Mouse (Mus musculus) kidney, embryonic 16.5 days (tissue): ENCODE results near the gene Arhgef19. TPM values are rescaled to one million over a fixed set of nuclear protein-coding genes. Genes with fewer than 3 reads are reported as not detected.
A peak's percentile ranks its signal among the peaks of the same experiment; 100 is the strongest.

Source experiments
- ATAC-seq: fragments of 200-750 bp; cut with Nextera tagmentation; 2 replicates; pipeline ENCODE4 v1.8.0; 2017; ENCODE audit warnings: moderate TSS enrichment; ENCODE audit not compliant: low FRiP score, low TSS enrichment
- H3K27ac ChIP-seq: fragments of 300-500 bp; sonication (generic); 2 replicates; pipeline ENCODE4 v1.5.1; 2014; ENCODE audit warnings: low read length
- H3K27me3 ChIP-seq: fragments of 300-500 bp; sonication (generic); 2 replicates; pipeline ENCODE4 v1.6.1; 2014; ENCODE audit warnings: low read length, control low read depth, mixed read lengths; ENCODE audit not compliant: insufficient read depth
- H3K36me3 ChIP-seq: fragments of 300-500 bp; sonication (generic); 2 replicates; pipeline ENCODE4 v1.6.1; 2014; ENCODE audit warnings: low read length, control low read depth, mixed read lengths; ENCODE audit not compliant: insufficient read depth
- H3K4me1 ChIP-seq: fragments of 300-500 bp; sonication (generic); 2 replicates; pipeline ENCODE4 v1.6.1; 2014; ENCODE audit warnings: low read length, control low read depth, mixed read lengths; ENCODE audit not compliant: insufficient read depth
- H3K4me2 ChIP-seq: fragments of 300-500 bp; sonication (generic); replicated peaks from 2 replicates; pipeline ENCODE4 v1.6.1; 2014; ENCODE audit warnings: low read depth, low read length
- H3K4me3 ChIP-seq: fragments of 300-500 bp; sonication (generic); 2 replicates; pipeline ENCODE4 v1.5.1; 2014; ENCODE audit warnings: mild to moderate bottlenecking, low read length
- H3K9ac ChIP-seq: fragments of 300-500 bp; sonication (generic); replicated peaks from 2 replicates; pipeline ENCODE4 v1.6.1; 2014; ENCODE audit warnings: low read length
- H3K9me3 ChIP-seq: fragments of 300-500 bp; sonication (generic); 2 replicates; pipeline ENCODE4 v1.6.1; 2016; ENCODE audit warnings: low read length, control low read depth
- WGBS: fragments of 180-500 bp; shearing (Covaris S2); extraction: QIAGEN DNeasy Blood & Tissue Kit; methylation state at CpG from one replicate; pipeline ENCODE4 v1.1.7; 2014; 5-methylcytosine and 5-hydroxymethylcytosine counted together
- polyA plus RNA-seq: library from polyadenylated mRNA; unstranded; fragments of >200 nt; fragmentation: Nextera tagmentation; extraction: Ambion mirVana; gene quantifications from 2 replicates; pipeline ENCODE4 v1.2.1, GENCODE M21; 2015

The Arhgef19 gene
- polyA plus RNA-seq, 1 experiment from 2014 or later, result 9.6 TPM

- H3K9ac ChIP-seq, result peak overlapping the region; percentile 20; the same call in 1 of the 2 replicates
- WGBS, result 42% methylated on average over 15 of the region's 15 CpGs
- no peak overlapping the region for H3K4me3 ChIP-seq
- peak overlapping the region; percentile 17; the same call in 1 of the 2 replicates for H3K4me2 ChIP-seq
- H3K36me3 ChIP-seq, result no peaks in the 10 kb centered on the region
- H3K4me1 ChIP-seq, result peaks cover 70% of the 10 kb centered on the region
- H3K27ac ChIP-seq, result peak overlapping the region; percentile 93
- no peaks in the 10 kb centered on the region for H3K9me3 ChIP-seq
- peak; percentile 7; the same call in 1 of the 2 replicates for ATAC-seq
- no peaks in the 10 kb centered on the region for H3K27me3 ChIP-seq
Observed at GRCm38 (mm10) chr4:141279327-141279726, 40.0 kb downstream of the Arhgef19 start.

DNA sequence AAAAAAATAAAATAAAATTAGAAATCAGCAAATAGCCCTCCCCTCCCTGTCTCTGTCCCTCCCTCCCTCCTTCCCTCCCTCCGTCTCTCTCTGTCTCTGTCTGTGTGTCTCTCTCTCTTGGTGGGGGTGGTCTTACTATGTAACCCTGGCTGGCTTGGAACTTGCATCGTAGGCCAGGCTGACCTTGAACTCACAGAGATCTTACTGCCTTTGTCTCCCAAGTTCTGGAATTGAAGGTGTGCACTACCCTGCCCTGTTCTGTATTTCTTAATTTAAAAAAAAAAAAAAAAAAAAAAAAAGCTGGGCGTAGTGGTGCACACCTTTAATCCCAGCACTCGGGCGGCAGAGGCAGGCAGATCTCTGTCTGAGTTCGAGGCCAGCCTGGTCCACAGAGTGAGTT lies 40.5 kb downstream of the Arhgef19 start:
- Histone ChIP-seq H3K36me3 (no peaks in the 10 kb centered on the region), H3K9me3 (no peaks in the 10 kb centered on the region), H3K4me3 (no peak overlapping the region), H3K27ac (peak overlapping the region; percentile 93), H3K9ac (no peak overlapping the region), H3K27me3 (no peaks in the 10 kb centered on the region), H3K4me2 (no peak overlapping the region), H3K4me1 (peaks cover 65% of the 10 kb centered on the region)
- WGBS, result 96% methylated on average over 6 of the region's 6 CpGs
- ATAC-seq, result no peak

DNA sequence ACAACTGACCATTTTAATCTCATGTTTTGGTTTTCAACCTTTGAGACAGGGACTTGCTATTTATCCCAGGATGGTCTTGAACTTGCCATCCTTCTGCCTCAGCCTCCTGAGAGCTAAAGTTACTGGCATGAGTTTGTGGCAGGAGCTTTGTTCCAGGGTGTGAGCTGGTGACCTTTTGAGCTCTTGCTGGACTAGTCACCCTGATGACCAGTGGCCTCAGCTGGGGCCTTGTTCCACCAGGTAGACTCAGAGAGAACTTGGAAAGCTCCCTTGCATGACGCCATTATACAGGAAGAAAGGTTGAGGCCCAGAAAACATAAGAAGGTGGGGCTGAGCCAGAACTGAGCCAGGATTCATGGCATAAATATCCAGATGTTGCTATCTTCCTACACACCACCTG lies 41.2 kb downstream of the Arhgef19 start:
- 94% methylated on average over 1 of the region's 1 CpGs for WGBS
- Histone ChIP-seq H3K36me3 (no peaks in the 10 kb centered on the region), H3K4me2 (no peak overlapping the region), H3K27me3 (no peaks in the 10 kb centered on the region), H3K9ac (no peak overlapping the region), H3K4me1 (peaks cover 60% of the 10 kb centered on the region), H3K27ac (no peak overlapping the region), H3K4me3 (no peak overlapping the region), H3K9me3 (no peaks in the 10 kb centered on the region)
- no peak for ATAC-seq

- peak; percentile 50; the same call in 1 of the 2 replicates for ATAC-seq
- H3K4me1 ChIP-seq, result peaks cover 60% of the 10 kb centered on the region
- no peak overlapping the region for H3K4me2 ChIP-seq
- no peaks in the 10 kb centered on the region for H3K27me3 ChIP-seq
- WGBS, result 14% methylated on average over 6 of the region's 6 CpGs
- no peaks in the 10 kb centered on the region for H3K36me3 ChIP-seq
- H3K27ac ChIP-seq, result peak overlapping the region; percentile 44; the same call in 1 of the 2 replicates
- H3K9ac ChIP-seq, result no peak overlapping the region
- H3K4me3 ChIP-seq, result no peak overlapping the region
- H3K9me3 ChIP-seq, result no peaks in the 10 kb centered on the region
Observed at GRCm38 (mm10) chr4:141281153-141281552, 41.9 kb downstream of the Arhgef19 start.

GRCm38 (mm10) chr4:141281578-141281977 lies 42.3 kb downstream of the Arhgef19 start:
- peaks cover 63% of the 10 kb centered on the region for H3K4me1 ChIP-seq
- H3K27ac ChIP-seq, result peak overlapping the region; percentile 44; the same call in 1 of the 2 replicates
- no peak overlapping the region for H3K4me2 ChIP-seq

GRCm38 (mm10) chr4:141282087-141282486 lies 42.8 kb downstream of the Arhgef19 start:
- Histone ChIP-seq H3K27me3 (no peaks in the 10 kb centered on the region), H3K4me2 (no peak overlapping the region), H3K27ac (no peak overlapping the region), H3K36me3 (no peaks in the 10 kb centered on the region), H3K4me3 (no peak overlapping the region), H3K9ac (no peak overlapping the region), H3K9me3 (no peaks in the 10 kb centered on the region), H3K4me1 (peaks cover 65% of the 10 kb centered on the region)
- ATAC-seq, result no peak
- WGBS, result 52% methylated on average over 3 of the region's 3 CpGs

More at GRCm38 (mm10) chr4:141281578-141281977, 42.3 kb downstream of the Arhgef19 start:
- Histone ChIP-seq H3K9me3 (no peaks in the 10 kb centered on the region), H3K27me3 (no peaks in the 10 kb centered on the region), H3K4me3 (no peak overlapping the region), H3K9ac (no peak overlapping the region), H3K36me3 (no peaks in the 10 kb centered on the region)
- peak; percentile 18; the same call in 1 of the 2 replicates for ATAC-seq
- WGBS, result 7% methylated on average over 1 of the region's 1 CpGs

- H3K27me3 ChIP-seq, result no peaks in the 10 kb centered on the region
- H3K4me2 ChIP-seq, result no peak overlapping the region
- ATAC-seq, result no peak
- WGBS, result 53% methylated on average over 5 of the region's 5 CpGs
- H3K4me3 ChIP-seq, result no peak overlapping the region
- peaks cover 65% of the 10 kb centered on the region for H3K4me1 ChIP-seq
- H3K27ac ChIP-seq, result no peak overlapping the region
- no peaks in the 10 kb centered on the region for H3K36me3 ChIP-seq
- no peaks in the 10 kb centered on the region for H3K9me3 ChIP-seq
- H3K9ac ChIP-seq, result no peak overlapping the region
Observed at GRCm38 (mm10) chr4:141282623-141283022, 43.3 kb downstream of the Arhgef19 start.

DNA sequence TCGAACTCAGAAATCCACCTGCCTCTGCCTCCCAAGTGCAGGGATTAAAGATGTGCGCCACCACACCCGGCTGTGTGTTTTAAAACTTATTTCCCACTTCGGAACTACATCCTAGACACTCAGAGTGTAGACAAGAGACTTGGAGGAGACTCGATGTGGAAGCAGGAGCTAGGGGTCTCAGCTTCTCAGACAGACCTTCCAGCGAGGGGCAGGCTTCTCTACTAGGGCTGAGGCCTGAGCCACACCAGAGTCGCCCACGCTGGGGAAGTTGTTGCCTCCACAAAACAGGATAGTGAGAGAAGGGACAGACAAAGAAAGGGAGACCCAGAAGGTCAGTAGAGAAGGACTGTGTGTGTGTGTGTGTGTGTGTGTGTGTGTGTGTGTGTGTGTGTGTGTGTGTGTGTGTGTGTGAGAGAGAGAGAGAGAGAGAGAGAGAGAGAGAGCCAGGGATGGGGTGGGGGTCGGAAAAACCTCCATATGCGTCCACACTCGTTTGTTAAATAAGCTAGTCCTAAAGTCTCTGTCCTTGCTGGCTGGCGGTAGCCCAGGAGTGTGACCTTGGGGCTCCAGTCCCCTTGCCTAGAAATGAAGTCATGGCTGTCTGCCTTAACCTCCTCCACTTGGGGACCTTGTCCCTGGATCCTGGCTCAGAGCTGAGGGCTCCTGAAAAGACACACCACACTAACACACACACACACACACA lies 44.0 kb downstream of the Arhgef19 start:
- H3K27ac ChIP-seq, result no peak overlapping the region
- 64% methylated on average over 12 of the region's 12 CpGs for whole genome bisulfite sequencing

GRCm38 (mm10) chr4:141283879-141284411 lies 44.6 kb downstream of the Arhgef19 start:
- no peak for ATAC-seq
- Histone ChIP-seq H3K4me3 (no peak overlapping the region), H3K27ac (no peak overlapping the region), H3K36me3 (no peaks in the 10 kb centered on the region), H3K4me2 (no peak overlapping the region), H3K27me3 (peaks cover 5% of the 10 kb centered on the region; the same call in 1 of the 2 replicates), H3K9me3 (no peaks in the 10 kb centered on the region), H3K9ac (no peak overlapping the region), H3K4me1 (peaks cover 61% of the 10 kb centered on the region)
- 26% methylated on average over 8 of the region's 8 CpGs for WGBS

More for the DNA sequence above, 44.0 kb downstream of the Arhgef19 start:
- ATAC-seq, result no peak
- no peak overlapping the region for H3K9ac ChIP-seq
- no peak overlapping the region for H3K4me2 ChIP-seq
- peaks cover 65% of the 10 kb centered on the region for H3K4me1 ChIP-seq
- H3K9me3 ChIP-seq, result no peaks in the 10 kb centered on the region
- H3K27me3 ChIP-seq, result peaks cover 4% of the 10 kb centered on the region; the same call in 1 of the 2 replicates
- H3K36me3 ChIP-seq, result no peaks in the 10 kb centered on the region
- no peak overlapping the region for H3K4me3 ChIP-seq

DNA sequence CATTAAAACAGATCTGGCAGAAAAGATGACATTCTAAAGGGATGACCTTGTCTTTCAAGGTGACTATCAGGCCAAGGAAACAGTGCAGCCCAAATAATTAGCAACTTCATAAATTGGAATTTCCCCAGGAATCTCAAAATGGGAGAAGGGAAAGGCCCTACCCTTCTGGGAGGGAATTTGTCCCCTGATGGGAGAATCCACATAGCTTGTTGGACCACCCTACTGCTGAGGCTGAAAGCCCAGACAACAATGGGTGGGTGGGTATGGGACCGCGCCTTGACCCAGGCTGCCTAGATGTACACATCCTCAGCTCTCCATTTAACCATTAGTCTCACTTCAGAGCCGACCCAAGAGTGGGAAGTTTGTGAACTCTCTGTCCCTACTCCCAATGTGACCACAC lies 45.2 kb downstream of the Arhgef19 start:
- Histone ChIP-seq H3K4me3 (no peak overlapping the region), H3K27me3 (peaks cover 5% of the 10 kb centered on the region; the same call in 1 of the 2 replicates), H3K9ac (no peak overlapping the region), H3K4me2 (no peak overlapping the region), H3K36me3 (no peaks in the 10 kb centered on the region), H3K9me3 (no peaks in the 10 kb centered on the region; the same call in 1 of the 2 replicates), H3K4me1 (peaks cover 55% of the 10 kb centered on the region), H3K27ac (no peak overlapping the region)
- WGBS, result 85% methylated on average over 3 of the region's 3 CpGs
- no peak for ATAC-seq
